Mouse (Mus musculus): ENCODE measurements at regions not wholly inside any gene's neighbourhood (a gene's known extent, or its start where the extent isn't known, plus 50 kb on each side); places are given as distances from the start of the nearest gene placed in this dataset.

DNA sequence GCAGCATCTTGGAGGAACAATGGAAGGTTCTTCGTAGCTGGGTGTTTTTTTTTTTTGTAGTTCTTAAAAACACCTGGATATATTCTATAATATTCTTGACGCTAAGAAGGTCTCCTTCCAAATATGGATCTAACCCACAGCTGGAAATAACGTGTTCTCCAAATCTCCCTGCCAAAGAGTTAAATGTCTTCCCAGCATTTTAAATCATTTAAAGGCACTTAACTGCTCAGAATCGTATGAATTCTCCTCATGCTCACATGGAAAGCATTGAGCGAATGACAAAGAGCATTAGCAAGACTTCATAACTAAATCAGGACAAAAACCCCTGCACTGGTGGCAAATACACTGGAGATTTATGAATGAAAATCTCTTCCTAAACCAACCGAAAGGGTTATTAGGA, 117.7 kb upstream of the Hs3st3a1 start:
- TF ChIP-seq CTCF (IDR thresholded peaks at IDR 0.05; ENCODE audit: low read depth, low read length), result no peak
- no peak for TF ChIP-seq TAL1 (conservative IDR thresholded peaks at IDR 0.05; ENCODE audit: low read depth, low read length)
- no peak for TF ChIP-seq POLR2AphosphoS5 (IDR thresholded peaks at IDR 0.05; ENCODE audit: insufficient replicate concordance, low read depth, low read length)
- TF ChIP-seq GATA2 (IDR thresholded peaks at IDR 0.05; ENCODE audit: borderline replicate concordance, low read depth, low read length), result no peak

Measured in G1E (cell line).